Mouse (Mus musculus) liver, embryonic 12.5 days (tissue): ENCODE results near the gene Clcn2. TPM values are rescaled to one million over a fixed set of nuclear protein-coding genes. Genes with fewer than 3 reads are reported as not detected.

Experiments used
- ATAC-seq: fragments of 200-750 bp; cut with Nextera tagmentation; 2 replicates; pipeline ENCODE4 v1.8.0; 2017; ENCODE audit warnings: moderate number of reproducible peaks, mild to moderate bottlenecking, moderate library complexity
- H3K27ac ChIP-seq: fragments of 300-500 bp; sonication (generic); 2 replicates; pipeline ENCODE4 v1.5.1; 2016; ENCODE audit warnings: mild to moderate bottlenecking
- H3K27me3 ChIP-seq: fragments of 300-500 bp; sonication (generic); replicated peaks from 2 replicates; pipeline ENCODE4 v1.6.1; 2016; ENCODE audit warnings: mild to moderate bottlenecking, moderate library complexity
- H3K36me3 ChIP-seq: fragments of 300-500 bp; sonication (generic); 2 replicates; pipeline ENCODE4 v1.6.1; 2016; ENCODE audit warnings: mild to moderate bottlenecking, moderate library complexity
- H3K4me1 ChIP-seq: fragments of 300-500 bp; sonication (generic); 2 replicates; pipeline ENCODE4 v1.6.1; 2016
- H3K4me2 ChIP-seq: fragments of 300-500 bp; sonication (generic); 2 replicates; pipeline ENCODE4 v1.6.1; 2016; ENCODE audit warnings: mild to moderate bottlenecking, moderate library complexity
- H3K4me3 ChIP-seq: fragments of 300-500 bp; sonication (generic); 2 replicates; pipeline ENCODE4 v1.5.1; 2016; ENCODE audit warnings: mild to moderate bottlenecking, moderate library complexity
- H3K9ac ChIP-seq: fragments of 300-500 bp; sonication (generic); 2 replicates; pipeline ENCODE4 v1.6.1; 2016; ENCODE audit warnings: mild to moderate bottlenecking, moderate library complexity
- H3K9me3 ChIP-seq: fragments of 300-500 bp; sonication (generic); replicated peaks from 2 replicates; pipeline ENCODE4 v1.6.1; 2016; ENCODE audit warnings: mild to moderate bottlenecking, moderate library complexity
- WGBS: fragments of 180-500 bp; shearing (Covaris S2); methylation state at CpG from one replicate; pipeline ENCODE4 v1.1.7; 2016; ENCODE audit not compliant: insufficient replicate concordance; 5-methylcytosine and 5-hydroxymethylcytosine counted together
- polyA plus RNA-seq: library from polyadenylated mRNA; unstranded; fragments of >200 nt; fragmentation: Nextera tagmentation; extraction: Ambion mirVana; gene quantifications from 2 replicates; pipeline ENCODE4 v1.2.1, GENCODE M21; 2016

The Clcn2 gene
- polyA plus RNA-seq, 1 experiment from 2014 or later = 14.5 TPM

DNA sequence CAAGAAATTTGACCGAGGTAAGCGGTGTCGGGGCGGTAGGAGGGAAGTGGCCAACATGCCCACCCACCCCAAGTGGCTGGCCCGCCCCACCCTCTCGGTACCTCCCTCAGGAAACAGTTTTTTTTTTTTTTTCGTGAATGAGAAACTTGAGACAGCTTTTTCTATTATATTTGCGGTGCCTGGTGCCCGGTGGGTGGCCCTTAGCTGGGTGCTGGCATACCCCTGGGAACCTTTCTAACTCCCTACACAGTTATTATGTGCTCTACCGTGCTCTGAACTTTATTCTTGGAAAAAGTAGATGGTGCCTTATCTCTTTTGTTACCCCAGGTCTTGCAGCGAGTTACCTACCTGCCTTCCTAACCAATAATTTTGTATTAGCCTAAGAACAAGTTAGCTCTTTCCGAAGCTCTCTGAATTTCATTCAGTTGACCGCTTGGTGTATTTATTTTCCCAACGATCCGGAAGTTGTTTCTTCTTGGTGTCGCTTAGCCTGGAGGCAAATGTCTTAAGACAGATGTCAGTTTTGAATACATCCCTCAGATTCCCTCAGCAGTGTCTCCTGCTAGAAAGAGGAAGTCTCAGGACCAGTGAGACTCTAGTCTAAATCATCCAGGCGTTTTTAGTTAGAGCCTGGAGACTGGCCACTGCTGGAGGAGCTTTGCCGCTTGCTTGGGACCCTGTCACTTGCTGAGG, 578 bp upstream of the Clcn2 start:
- WGBS = 2% methylated on average over 18 of the region's 18 CpGs

DNA sequence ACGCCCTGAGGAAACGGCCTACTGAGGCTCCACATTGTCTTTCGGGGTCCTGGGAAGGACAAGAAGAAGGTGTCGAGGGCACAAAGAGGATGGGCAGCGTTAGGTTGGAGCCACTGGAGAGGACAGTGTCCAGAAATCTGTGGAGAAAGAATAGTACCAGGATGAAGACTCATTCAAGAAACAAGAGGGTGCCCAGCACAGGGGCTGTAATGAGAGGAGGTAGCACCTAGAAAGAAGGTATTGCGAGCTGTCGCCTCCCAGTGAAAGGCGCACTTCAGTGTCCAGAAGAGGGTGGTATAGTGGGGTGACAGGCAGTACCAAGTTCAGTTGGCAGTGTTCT, 735 bp downstream of the Clcn2 start:
- no peaks in the 10 kb centered on the region for H3K9me3 ChIP-seq
- H3K4me1 ChIP-seq = peaks cover 61% of the 10 kb centered on the region
- H3K9ac ChIP-seq = peak overlapping the region; percentile 84
- WGBS = 4% methylated on average over 8 of the region's 8 CpGs
- H3K36me3 ChIP-seq = peaks cover 41% of the 10 kb centered on the region
- no peaks in the 10 kb centered on the region for H3K27me3 ChIP-seq
- H3K27ac ChIP-seq = peak overlapping the region; percentile 91
- H3K4me2 ChIP-seq = peak overlapping the region; percentile 97
- peak overlapping the region; percentile 74 for H3K4me3 ChIP-seq
- peak; percentile 13 for ATAC-seq

More for the DNA sequence above, 578 bp upstream of the Clcn2 start:
- Histone ChIP-seq H3K27me3 (no peaks in the 10 kb centered on the region), H3K27ac (peak overlapping the region; percentile 91), H3K4me3 (peak overlapping the region; percentile 74), H3K4me2 (peak overlapping the region; percentile 97), H3K9me3 (no peaks in the 10 kb centered on the region), H3K9ac (peak overlapping the region; percentile 84), H3K36me3 (peaks cover 38% of the 10 kb centered on the region), H3K4me1 (peaks cover 48% of the 10 kb centered on the region)
- peak; percentile 28 for ATAC-seq

DNA sequence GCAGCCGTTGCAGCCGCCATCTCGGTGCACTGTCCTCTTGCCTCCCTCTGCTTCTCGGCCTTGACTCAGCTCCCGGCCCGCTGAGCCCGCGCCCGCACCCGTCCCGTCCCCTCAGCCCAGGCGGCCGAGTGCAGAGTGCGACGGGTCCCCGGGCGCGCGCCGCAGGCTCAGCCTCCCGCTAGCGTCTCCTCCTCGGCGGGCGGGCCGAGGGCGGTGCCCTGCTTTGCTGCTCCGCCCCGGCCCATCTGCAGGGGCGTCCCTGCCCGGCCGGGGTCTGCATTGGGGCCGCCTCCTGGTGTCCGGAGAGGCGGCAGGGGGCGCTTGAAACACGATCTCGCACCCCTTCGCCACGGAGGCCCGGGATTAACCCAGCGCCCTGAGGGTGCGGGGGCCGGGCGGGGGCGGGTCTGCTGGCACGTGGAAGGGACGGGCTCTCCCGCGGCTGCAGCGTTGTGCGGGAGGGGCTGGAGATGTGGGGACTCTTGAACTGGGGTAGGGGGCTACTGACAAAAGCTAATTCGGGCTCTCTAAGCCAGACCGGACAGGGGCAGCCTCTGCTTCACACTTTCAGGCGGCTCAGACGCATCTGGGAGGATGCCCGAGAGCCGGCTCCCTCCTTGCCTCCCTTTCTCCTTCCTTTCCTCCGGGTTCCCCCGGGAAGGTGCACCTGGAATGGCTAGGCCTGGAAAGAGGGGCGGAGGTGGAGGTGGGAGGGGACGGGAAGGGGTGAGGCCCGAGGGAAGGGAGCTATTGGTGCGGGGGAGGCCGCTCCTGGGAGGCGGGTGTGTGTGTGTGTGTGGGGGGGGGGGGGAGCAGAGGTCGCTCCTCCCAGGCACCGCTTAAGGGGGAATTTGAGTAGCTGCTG, 1.3 kb downstream of the Clcn2 start:
- peaks cover 67% of the 10 kb centered on the region for H3K4me1 ChIP-seq
- peaks cover 41% of the 10 kb centered on the region for H3K36me3 ChIP-seq
- peak; percentile 65 for ATAC-seq
- under 1% methylated on average over 67 of the region's 68 CpGs for WGBS
- peak overlapping the region; percentile 97 for H3K4me2 ChIP-seq
- H3K9me3 ChIP-seq = no peaks in the 10 kb centered on the region
- H3K27ac ChIP-seq = peak overlapping the region; percentile 91
- no peaks in the 10 kb centered on the region for H3K27me3 ChIP-seq
- H3K4me3 ChIP-seq = peak overlapping the region; percentile 74
- peak overlapping the region; percentile 84 for H3K9ac ChIP-seq

DNA sequence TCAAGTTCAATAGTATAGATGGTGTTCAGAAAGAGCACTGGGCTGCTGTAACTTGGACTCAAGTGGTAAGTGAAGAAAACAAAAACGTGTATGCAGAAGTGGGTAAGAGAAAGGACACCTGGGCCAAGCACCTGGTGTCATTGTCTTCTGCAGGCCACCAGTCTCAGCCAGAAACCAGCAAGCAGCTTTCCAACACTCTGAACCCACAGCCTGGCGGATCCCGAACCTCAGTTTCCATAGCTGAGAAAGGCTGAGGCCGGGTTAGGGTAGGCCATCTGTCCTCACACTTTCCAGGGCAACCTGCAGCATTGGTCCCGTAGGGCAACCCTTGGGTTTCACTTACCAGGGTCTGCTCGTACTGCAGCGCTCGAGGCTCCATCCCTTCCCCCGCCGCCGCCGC, 2.0 kb downstream of the Clcn2 start:
- Histone ChIP-seq H3K4me1 (peaks cover 73% of the 10 kb centered on the region), H3K36me3 (peaks cover 41% of the 10 kb centered on the region), H3K27ac (peak overlapping the region; percentile 91), H3K9me3 (no peaks in the 10 kb centered on the region), H3K9ac (peak overlapping the region; percentile 84), H3K27me3 (no peaks in the 10 kb centered on the region), H3K4me3 (peak overlapping the region; percentile 74), H3K4me2 (peak overlapping the region; percentile 97)
- 4% methylated on average over 12 of the region's 12 CpGs for WGBS
- ATAC-seq = no peak

DNA sequence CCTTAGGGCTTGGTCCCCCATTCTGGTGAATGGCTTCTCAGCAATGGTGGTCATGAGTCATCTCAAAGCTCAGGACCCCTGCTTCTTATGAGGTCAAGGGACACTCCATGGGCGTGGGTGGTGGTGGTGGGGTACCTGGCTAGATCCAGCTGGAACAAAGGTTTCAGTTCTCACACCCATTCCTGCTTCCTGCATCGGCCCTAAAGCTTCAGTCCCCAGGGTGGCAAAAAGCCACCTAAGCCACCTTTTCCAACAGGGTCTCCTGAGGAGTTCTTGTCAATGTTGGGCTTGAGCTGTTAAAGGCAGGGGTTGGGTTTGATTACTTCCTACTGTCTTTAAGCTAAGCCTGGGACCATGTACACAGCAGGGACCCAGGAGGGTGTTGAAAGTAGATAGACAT, 2.4 kb downstream of the Clcn2 start:
- H3K36me3 ChIP-seq = peaks cover 41% of the 10 kb centered on the region
- H3K4me3 ChIP-seq = peak overlapping the region; percentile 74
- ATAC-seq = no peak
- H3K4me1 ChIP-seq = peaks cover 77% of the 10 kb centered on the region
- peak overlapping the region; percentile 84 for H3K9ac ChIP-seq
- no peaks in the 10 kb centered on the region for H3K9me3 ChIP-seq
- peak overlapping the region; percentile 97 for H3K4me2 ChIP-seq
- peak overlapping the region; percentile 91 for H3K27ac ChIP-seq
- WGBS = 60% methylated on average over 2 of the region's 2 CpGs
- no peaks in the 10 kb centered on the region for H3K27me3 ChIP-seq

DNA sequence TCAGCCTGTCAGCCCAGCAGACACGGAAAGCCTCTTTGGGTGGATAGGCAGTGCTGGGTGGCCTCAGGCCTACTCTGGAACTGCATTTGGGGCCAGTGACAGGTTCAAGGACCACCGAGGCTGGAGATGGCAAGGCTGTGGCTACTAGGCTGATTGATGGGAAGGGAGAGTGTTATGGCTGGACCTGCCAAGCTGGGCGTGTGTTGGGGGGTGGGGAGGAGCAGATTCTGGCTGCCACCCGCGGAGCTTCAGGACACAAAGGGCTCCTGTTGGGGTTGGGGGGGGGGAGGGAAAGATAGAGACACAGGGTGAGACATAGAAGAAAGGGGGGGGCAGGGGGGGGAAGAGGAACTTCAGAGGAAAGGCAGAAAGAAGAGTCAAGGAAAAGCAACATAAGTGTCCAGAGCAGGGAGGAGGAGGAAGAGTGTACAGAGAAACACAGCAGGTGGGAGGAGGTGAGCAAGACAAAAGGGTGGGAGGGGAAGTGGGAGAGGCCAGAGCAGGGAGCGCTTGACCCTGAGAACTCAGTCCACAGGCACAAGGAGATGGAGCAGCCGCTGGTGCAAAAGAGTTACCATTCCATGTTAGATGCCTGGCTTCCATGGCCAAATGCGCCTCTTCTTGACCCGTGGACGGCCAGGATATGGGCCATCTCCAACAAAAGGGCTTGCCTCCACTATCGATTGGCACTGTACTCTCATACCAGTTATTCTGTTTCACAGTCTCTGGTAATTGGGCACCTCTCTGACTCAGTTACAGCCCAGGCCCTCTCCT, 3.1 kb downstream of the Clcn2 start:
- Histone ChIP-seq H3K27ac (peak overlapping the region; percentile 91), H3K9ac (peak overlapping the region; percentile 84), H3K4me2 (peak overlapping the region; percentile 97), H3K4me1 (peaks cover 84% of the 10 kb centered on the region), H3K27me3 (no peaks in the 10 kb centered on the region), H3K4me3 (peak overlapping the region; percentile 74), H3K9me3 (no peaks in the 10 kb centered on the region), H3K36me3 (peaks cover 41% of the 10 kb centered on the region)
- no peak for ATAC-seq
- WGBS = 53% methylated on average over 11 of the region's 11 CpGs

DNA sequence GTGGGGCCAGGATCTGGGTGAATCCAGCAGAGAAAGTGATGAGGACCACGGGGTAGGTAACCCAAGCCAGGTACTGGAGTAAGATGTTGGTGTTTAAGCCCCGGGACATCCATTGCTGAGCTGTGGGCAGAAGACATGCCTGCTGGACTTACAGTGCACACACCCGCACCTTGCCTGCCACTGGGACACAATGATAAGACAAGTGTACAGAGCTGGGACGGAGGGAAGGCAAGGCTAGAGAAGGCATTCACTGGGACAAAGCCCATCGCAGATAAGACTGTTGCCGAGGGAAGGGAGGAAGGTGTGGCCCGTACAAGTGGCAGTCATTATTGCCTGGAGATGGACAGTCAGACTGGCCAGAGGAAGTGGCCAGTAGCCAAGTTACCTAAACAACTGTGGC, 4.7 kb downstream of the Clcn2 start:
- Histone ChIP-seq H3K4me3 (peak overlapping the region; percentile 74), H3K4me1 (peaks cover 90% of the 10 kb centered on the region), H3K27me3 (no peaks in the 10 kb centered on the region), H3K36me3 (peaks cover 58% of the 10 kb centered on the region), H3K9me3 (no peaks in the 10 kb centered on the region), H3K9ac (peak overlapping the region; percentile 84), H3K4me2 (peak overlapping the region; percentile 97), H3K27ac (peak overlapping the region; percentile 91)
- peak; percentile 46 for ATAC-seq
- whole genome bisulfite sequencing = 28% methylated on average over 7 of the region's 7 CpGs

DNA sequence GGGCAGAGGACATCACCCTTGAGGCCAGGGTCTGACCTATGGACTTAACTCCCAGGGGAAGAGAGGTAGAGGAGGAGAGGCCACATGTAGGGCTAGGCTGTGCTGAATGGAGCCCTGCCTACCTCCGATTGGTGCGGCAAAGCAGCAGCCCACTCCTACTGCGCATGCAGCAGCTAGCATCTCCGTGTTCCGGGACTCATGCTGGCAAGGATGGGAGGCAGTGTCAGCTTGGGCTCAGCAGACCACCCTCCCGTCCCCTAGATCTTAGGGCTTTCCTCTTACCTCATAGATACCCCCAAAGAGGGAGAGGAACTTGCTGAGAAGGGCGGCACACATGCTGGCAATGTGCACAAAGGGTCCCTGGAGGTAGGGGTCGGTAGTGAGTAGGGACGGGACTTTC, 5.4 kb downstream of the Clcn2 start:
- Histone ChIP-seq H3K9me3 (no peaks in the 10 kb centered on the region), H3K4me1 (peaks cover 95% of the 10 kb centered on the region), H3K27me3 (no peaks in the 10 kb centered on the region), H3K27ac (peak overlapping the region; percentile 91), H3K4me2 (peak overlapping the region; percentile 97), H3K9ac (peak overlapping the region; percentile 84; the same call in 1 of the 2 replicates), H3K4me3 (no peak overlapping the region), H3K36me3 (peaks cover 64% of the 10 kb centered on the region)
- WGBS = 73% methylated on average over 9 of the region's 9 CpGs
- ATAC-seq = no peak

DNA sequence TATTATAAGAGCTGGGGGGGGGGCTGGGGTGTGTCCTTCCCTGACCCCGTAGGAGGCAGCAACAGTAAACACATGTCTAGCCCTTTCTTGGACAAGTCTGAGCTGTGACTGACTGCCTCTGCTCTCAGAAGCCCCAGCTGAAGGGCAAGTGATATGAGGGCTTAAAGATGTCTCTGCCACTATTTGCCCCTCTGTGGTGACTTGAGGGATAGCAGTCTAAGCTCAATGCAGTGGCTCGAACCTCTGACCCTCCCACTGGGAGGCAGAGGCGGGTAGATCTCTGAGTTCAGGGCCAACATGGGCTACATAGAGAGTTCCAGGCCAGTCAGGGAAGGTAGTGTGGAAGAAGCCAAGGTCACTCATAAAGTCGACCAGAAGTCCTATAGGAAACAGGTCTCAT, 6.7 kb downstream of the Clcn2 start:
- Histone ChIP-seq H3K36me3 (peaks cover 77% of the 10 kb centered on the region), H3K4me1 (peaks cover 96% of the 10 kb centered on the region), H3K4me2 (no peak overlapping the region), H3K27me3 (no peaks in the 10 kb centered on the region), H3K27ac (peak overlapping the region; percentile 52), H3K9ac (no peak overlapping the region), H3K9me3 (no peaks in the 10 kb centered on the region), H3K4me3 (no peak overlapping the region)
- no peak for ATAC-seq
- WGBS = 59% methylated on average over 4 of the region's 4 CpGs

DNA sequence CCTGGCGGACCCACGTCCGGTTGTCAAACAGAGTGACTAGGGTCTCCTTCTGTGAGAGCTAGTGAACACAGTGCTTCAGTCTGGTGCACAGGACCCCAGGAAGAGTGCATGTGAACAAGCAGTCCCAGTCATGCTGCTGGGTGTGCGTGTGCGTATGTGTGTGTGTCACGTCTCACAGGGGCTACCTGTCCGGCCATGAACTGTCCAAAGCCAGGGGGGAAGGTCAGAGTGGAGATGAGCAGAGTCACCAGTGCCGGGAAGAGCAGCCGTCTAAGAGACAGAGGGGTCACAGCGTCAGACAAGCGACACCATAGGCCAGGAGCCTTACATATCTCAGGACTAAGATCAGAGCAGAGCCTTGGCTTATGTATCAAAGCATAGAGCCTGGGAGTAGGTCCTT, 7.2 kb downstream of the Clcn2 start:
- Histone ChIP-seq H3K4me3 (no peak overlapping the region), H3K27me3 (no peaks in the 10 kb centered on the region), H3K9ac (no peak overlapping the region), H3K4me1 (peaks cover 97% of the 10 kb centered on the region), H3K9me3 (no peaks in the 10 kb centered on the region), H3K27ac (peak overlapping the region; percentile 52), H3K36me3 (peaks cover 81% of the 10 kb centered on the region), H3K4me2 (no peak overlapping the region)
- 90% methylated on average over 11 of the region's 11 CpGs for WGBS
- ATAC-seq = no peak

DNA sequence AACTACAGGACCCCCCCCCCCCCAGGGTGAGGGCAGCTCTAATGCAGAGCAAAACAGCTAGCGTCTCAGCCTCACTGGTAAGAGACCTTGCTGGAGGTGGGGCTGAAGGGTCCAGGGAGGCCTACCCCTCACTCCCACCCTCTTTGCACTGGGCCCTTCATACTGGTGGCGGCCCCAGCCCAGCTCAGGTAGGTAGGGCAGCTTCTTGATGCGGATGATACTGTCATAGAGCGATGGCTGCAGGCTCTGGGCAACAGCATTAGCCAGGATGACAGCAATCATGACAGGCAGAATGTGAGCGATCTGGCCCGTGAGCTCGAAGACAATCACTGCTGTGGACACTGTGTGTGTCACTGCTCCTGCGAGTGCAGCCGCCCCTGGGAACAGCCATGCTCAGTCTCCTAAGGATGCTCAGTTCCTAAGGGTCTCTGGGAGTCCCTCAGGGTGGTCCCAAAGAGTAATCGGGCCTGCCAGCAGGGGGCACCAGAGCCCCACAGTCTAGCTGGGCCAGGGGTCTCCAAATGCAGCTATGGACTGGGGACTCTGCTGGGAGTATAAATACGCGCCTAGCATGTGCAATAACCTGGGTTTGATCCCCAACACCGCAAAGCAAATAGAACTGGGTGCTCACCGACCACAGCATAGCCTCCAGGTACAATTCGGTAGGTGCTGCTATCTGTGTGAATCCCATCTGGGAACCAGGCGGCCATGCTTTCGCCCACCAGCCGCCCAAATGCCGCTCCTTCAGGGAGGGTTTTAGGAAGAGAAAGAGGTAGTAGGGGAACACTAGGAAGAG, 8.4 kb downstream of the Clcn2 start:
- no peak for ATAC-seq
- Histone ChIP-seq H3K27me3 (no peaks in the 10 kb centered on the region), H3K36me3 (peaks cover 84% of the 10 kb centered on the region), H3K4me1 (peaks cover 97% of the 10 kb centered on the region), H3K4me2 (no peak overlapping the region), H3K9me3 (no peaks in the 10 kb centered on the region), H3K27ac (no peak overlapping the region; the same call in 1 of the 2 replicates), H3K4me3 (no peak overlapping the region), H3K9ac (no peak overlapping the region)
- WGBS = 71% methylated on average over 19 of the region's 19 CpGs
